8 mouse cellular contexts compared by ENCODE assay signal in genomic region chr2:167015382-167015718, GRCm38 (mm10). TPM values are rescaled to one million over a fixed set of nuclear protein-coding genes. Genes with fewer than 3 reads are reported as not detected.
DNase-seq lines count a peak whose midpoint lies in the region; ATAC-seq and TF ChIP-seq lines count a peak whose summit lies in the region.

No protein-coding gene starts in this region.

- H3K27ac ChIP-seq in kidney, embryonic 15.5 days, result peak overlapping the region; percentile 84; the same call in 1 of the 2 replicates
- peak overlapping the region; percentile 6; the same call in 1 of the 2 replicates for H3K27ac ChIP-seq in bone marrow macrophage, adult 2 months (ENCODE audit: insufficient read depth, low read depth, low read length)
- peak overlapping the region; percentile 64 for H3K27ac ChIP-seq in hindbrain, embryonic 15.5 days (replicated peaks)
- peak overlapping the region; percentile 71 for H3K27ac ChIP-seq in midbrain, embryonic 16.5 days (ENCODE audit: low read length)

- 0% methylated on average over 17 of the region's 21 CpGs for WGBS in kidney, embryonic 15.5 days
- under 1% methylated on average over 20 of the region's 21 CpGs for WGBS in hindbrain, embryonic 15.5 days
- 0% methylated on average over 21 of the region's 21 CpGs for WGBS in midbrain, embryonic 16.5 days

- ATAC-seq in kidney, embryonic 15.5 days (replicated peaks; ENCODE audit: low FRiP score), result peak; percentile 85
- peak; percentile 77 for ATAC-seq in hindbrain, embryonic 15.5 days (ENCODE audit: low FRiP score, low read depth)
- peak; percentile 80 for ATAC-seq in midbrain, embryonic 16.5 days

- peaks cover 28% of the 10 kb centered on the region for H3K36me3 ChIP-seq in kidney, embryonic 15.5 days
- H3K36me3 ChIP-seq in hindbrain, embryonic 15.5 days, result peaks cover 19% of the 10 kb centered on the region
- H3K36me3 ChIP-seq in midbrain, embryonic 16.5 days (ENCODE audit: control insufficient read depth, insufficient read depth, low read length), result peaks cover 13% of the 10 kb centered on the region

- peaks cover 18% of the 10 kb centered on the region for H3K4me1 ChIP-seq in kidney, embryonic 15.5 days
- peaks cover 9% of the 10 kb centered on the region for H3K4me1 ChIP-seq in bone marrow macrophage, adult 2 months (ENCODE audit: control insufficient read depth, insufficient read depth, low read length)
- peaks cover 20% of the 10 kb centered on the region for H3K4me1 ChIP-seq in hindbrain, embryonic 15.5 days (replicated peaks)
- H3K4me1 ChIP-seq in midbrain, embryonic 16.5 days (ENCODE audit: control insufficient read depth, insufficient read depth, low read length), result peaks cover 15% of the 10 kb centered on the region

- intact Hi-C loops in gastrocnemius, postnatal 36 days (cut with DNase I), result loop anchor here (2.0 kb wide), 1 partner anchor 19 kb away; the partner anchor contains the start of gene Stau1

- H3K27me3 ChIP-seq in kidney, embryonic 15.5 days, result no peaks in the 10 kb centered on the region
- no peaks in the 10 kb centered on the region for H3K27me3 ChIP-seq in hindbrain, embryonic 15.5 days
- no peaks in the 10 kb centered on the region for H3K27me3 ChIP-seq in midbrain, embryonic 16.5 days (ENCODE audit: control insufficient read depth, insufficient read depth, low read depth, low read length)

- no peaks in the 10 kb centered on the region for H3K9me3 ChIP-seq in kidney, embryonic 15.5 days (replicated peaks)
- no peaks in the 10 kb centered on the region for H3K9me3 ChIP-seq in hindbrain, embryonic 15.5 days
- H3K9me3 ChIP-seq in midbrain, embryonic 16.5 days (replicated peaks; ENCODE audit: control insufficient read depth, low read length, poor library complexity, severe bottlenecking), result no peaks in the 10 kb centered on the region

- peak overlapping the region; percentile 77 for H3K4me3 ChIP-seq in kidney, embryonic 15.5 days (replicated peaks)
- H3K4me3 ChIP-seq in bone marrow macrophage, adult 2 months (ENCODE audit: insufficient read depth, low read length), result peak overlapping the region; percentile 79
- peak overlapping the region; percentile 55 for H3K4me3 ChIP-seq in hindbrain, embryonic 15.5 days
- peak overlapping the region; percentile 92 for H3K4me3 ChIP-seq in midbrain, embryonic 16.5 days (ENCODE audit: low read depth, low read length)

- H3K4me2 ChIP-seq in kidney, embryonic 15.5 days, result peak overlapping the region; percentile 79
- peak overlapping the region; percentile 78 for H3K4me2 ChIP-seq in hindbrain, embryonic 15.5 days
- H3K4me2 ChIP-seq in midbrain, embryonic 16.5 days (ENCODE audit: low read length), result peak overlapping the region; percentile 99

- TF ChIP-seq POLR2A in bone marrow macrophage, adult 2 months (IDR thresholded peaks at IDR 0.05; ENCODE audit: borderline replicate concordance, low read depth, low read length), result no peak

- DNase-seq in kidney, adult 8-10 months, result no peak
- DNase-seq in urinary bladder, postnatal 4 days (ENCODE audit: low spot score in 2 of 2), result no peak
- DNase-seq in gastrocnemius, postnatal 36 days, result no peak
- DNase-seq in kidney, adult 9 months, result no peak

- no peak for TF ChIP-seq CTCF in bone marrow macrophage, adult 2 months (IDR thresholded peaks at IDR 0.05; ENCODE audit: low read depth, low read length)

- peak overlapping the region; percentile 70 for H3K9ac ChIP-seq in kidney, embryonic 15.5 days
- peak overlapping the region; percentile 59 for H3K9ac ChIP-seq in hindbrain, embryonic 15.5 days
- H3K9ac ChIP-seq in midbrain, embryonic 16.5 days (ENCODE audit: low read depth, low read length), result peak overlapping the region; percentile 84

RNA-seq across cellular contexts. Expression of gene Ddx27, which starts 0.4 kb away (rescaled TPM):
- 57.7 and 59.4 TPM in 2 replicates for polyA plus RNA-seq in kidney, embryonic 15.5 days (2015; fragmentation: Nextera tagmentation; extraction: Ambion mirVana)
- polyA plus RNA-seq in bone marrow macrophage, adult 2 months (2012; ENCODE audit: insufficient read depth, insufficient read length, missing spikeins), result 20.4 TPM in 2 replicates
- 35.4 and 38.0 TPM in 2 replicates for polyA plus RNA-seq in hindbrain, embryonic 15.5 days (2015; fragmentation: Nextera tagmentation; extraction: Ambion mirVana)
- 37.6 and 37.8 TPM in 2 replicates for polyA plus RNA-seq in midbrain, embryonic 16.5 days (2015; fragmentation: Nextera tagmentation; extraction: Ambion mirVana)
- 1 to 10 TPM; 6.1 to 8.3 TPM for total RNA-seq in gastrocnemius, postnatal 36 days (2021)

RNA-seq across cellular contexts. Expression of gene Stau1, which starts 19.3 kb away (rescaled TPM):
- polyA plus RNA-seq in kidney, embryonic 15.5 days (2015; fragmentation: Nextera tagmentation; extraction: Ambion mirVana), result 86.4 and 88.7 TPM in 2 replicates
- 48.7 and 51.2 TPM in 2 replicates for polyA plus RNA-seq in bone marrow macrophage, adult 2 months (2012; ENCODE audit: insufficient read depth, insufficient read length, missing spikeins)
- polyA plus RNA-seq in hindbrain, embryonic 15.5 days (2015; fragmentation: Nextera tagmentation; extraction: Ambion mirVana), result 107 and 113 TPM in 2 replicates
- 116 and 122 TPM in 2 replicates for polyA plus RNA-seq in midbrain, embryonic 16.5 days (2015; fragmentation: Nextera tagmentation; extraction: Ambion mirVana)
- 10 to 100 TPM; 30.9 to 33.6 TPM for total RNA-seq in gastrocnemius, postnatal 36 days (2021)

RNA-seq across cellular contexts. Expression of gene Znfx1, which starts 47.5 kb away (rescaled TPM):
- polyA plus RNA-seq in kidney, embryonic 15.5 days (2015; fragmentation: Nextera tagmentation; extraction: Ambion mirVana), result 9.5 and 10.2 TPM in 2 replicates
- 91.4 and 108 TPM in 2 replicates for polyA plus RNA-seq in bone marrow macrophage, adult 2 months (2012; ENCODE audit: insufficient read depth, insufficient read length, missing spikeins)
- 8.0 and 9.7 TPM in 2 replicates for polyA plus RNA-seq in hindbrain, embryonic 15.5 days (2015; fragmentation: Nextera tagmentation; extraction: Ambion mirVana)
- polyA plus RNA-seq in midbrain, embryonic 16.5 days (2015; fragmentation: Nextera tagmentation; extraction: Ambion mirVana), result 6.2 and 8.0 TPM in 2 replicates
- 10 to 100 TPM; 19.0 to 20.7 TPM for total RNA-seq in gastrocnemius, postnatal 36 days (2021)

Comparison
In these comparisons a context has a peak if more than half of its experiments do, and no peak if none do; other contexts are left out.
1. H3K27ac ChIP-seq: peak in every context shown above with its lines; median percentile 84 in kidney, embryonic 15.5 days; 71 in midbrain, embryonic 16.5 days; 64 in hindbrain, embryonic 15.5 days; 6 in bone marrow macrophage, adult 2 months.